Mouse (Mus musculus) heart, embryonic 12.5 days (tissue): Measurements from ENCODE around the gene Camkmt. TPM values are rescaled to one million over a fixed set of nuclear protein-coding genes. Genes with fewer than 3 reads are reported as not detected.

Experiments
- ATAC-seq: fragments of 200-750 bp; cut with Nextera tagmentation; 2 replicates; pipeline ENCODE4 v1.8.0; 2017; ENCODE audit warnings: moderate TSS enrichment, moderate library complexity; ENCODE audit not compliant: insufficient number of reproducible peaks, low FRiP score
- H3K27ac ChIP-seq: fragments of 300-500 bp; sonication (generic); 2 replicates; pipeline ENCODE4 v1.5.1; 2016; ENCODE audit warnings: mild to moderate bottlenecking, moderate library complexity; ENCODE audit not compliant: poor library complexity, severe bottlenecking
- H3K27me3 ChIP-seq: fragments of 300-500 bp; sonication (generic); replicated peaks from 2 replicates; pipeline ENCODE4 v1.6.1; 2016; ENCODE audit warnings: mild to moderate bottlenecking, moderate library complexity
- H3K36me3 ChIP-seq: fragments of 300-500 bp; sonication (generic); 2 replicates; pipeline ENCODE4 v1.6.1; 2016; ENCODE audit warnings: mild to moderate bottlenecking, moderate library complexity
- H3K4me1 ChIP-seq: fragments of 300-500 bp; sonication (generic); replicated peaks from 2 replicates; pipeline ENCODE4 v1.6.1; 2016; ENCODE audit warnings: mild to moderate bottlenecking
- H3K4me2 ChIP-seq: fragments of 300-500 bp; sonication (generic); 2 replicates; pipeline ENCODE4 v1.6.1; 2016; ENCODE audit warnings: mild to moderate bottlenecking, moderate library complexity
- H3K4me3 ChIP-seq: fragments of 300-500 bp; sonication (generic); 2 replicates; pipeline ENCODE4 v1.5.1; 2016; ENCODE audit warnings: mild to moderate bottlenecking
- H3K9ac ChIP-seq: fragments of 300-500 bp; sonication (generic); 2 replicates; pipeline ENCODE4 v1.6.1; 2016; ENCODE audit warnings: mild to moderate bottlenecking, moderate library complexity
- H3K9me3 ChIP-seq: fragments of 300-500 bp; sonication (generic); replicated peaks from 2 replicates; pipeline ENCODE4 v1.6.1; 2016; ENCODE audit warnings: mild to moderate bottlenecking, moderate library complexity
- WGBS: fragments of 180-500 bp; shearing (Covaris S2); methylation state at CpG from one replicate; pipeline ENCODE4 v1.1.7; 2016; 5-methylcytosine and 5-hydroxymethylcytosine counted together
- polyA plus RNA-seq: library from polyadenylated mRNA; unstranded; fragments of >200 nt; fragmentation: Nextera tagmentation; extraction: Ambion mirVana; gene quantifications from 2 replicates; pipeline ENCODE4 v1.2.1, GENCODE M21; 2016

Gene Camkmt
- polyA plus RNA-seq, 1 experiment from 2014 or later = 6.6 TPM

GRCm38 (mm10) chr17:85495012-85495754 is 404.8 kb downstream of the Camkmt start:
- peaks cover 18% of the 10 kb centered on the region for H3K27me3 ChIP-seq
- peaks cover 10% of the 10 kb centered on the region for H3K9me3 ChIP-seq
- H3K4me2 ChIP-seq = no peak overlapping the region
- H3K4me3 ChIP-seq = no peak overlapping the region
- WGBS = 82% methylated on average over 3 of the region's 3 CpGs
- H3K9ac ChIP-seq = no peak overlapping the region
- H3K4me1 ChIP-seq = no peaks in the 10 kb centered on the region
- no peak overlapping the region for H3K27ac ChIP-seq
- no peak for ATAC-seq
- no peaks in the 10 kb centered on the region for H3K36me3 ChIP-seq

DNA sequence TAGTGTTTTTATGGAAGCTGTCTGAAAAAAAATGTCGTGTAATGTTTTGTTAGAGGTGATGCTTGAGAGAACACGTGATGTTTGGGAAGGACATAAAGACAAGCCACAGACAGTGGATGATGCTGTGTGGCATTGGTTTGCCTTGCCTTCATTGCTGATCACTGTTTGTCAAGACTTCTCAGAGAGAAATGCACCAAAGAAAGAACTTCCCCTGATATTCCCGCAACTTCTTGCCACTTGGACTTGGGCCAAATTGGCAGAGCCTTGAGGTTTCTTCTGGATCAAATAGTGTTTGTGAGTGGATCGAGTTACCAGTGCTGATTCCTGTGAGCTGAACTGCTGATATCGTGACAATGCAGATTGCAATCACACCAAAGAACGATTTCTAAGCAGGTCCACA is 405.5 kb downstream of the Camkmt start:
- WGBS = 80% methylated on average over 6 of the region's 6 CpGs
- Histone ChIP-seq H3K4me1 (no peaks in the 10 kb centered on the region), H3K4me2 (no peak overlapping the region), H3K27ac (no peak overlapping the region), H3K36me3 (no peaks in the 10 kb centered on the region), H3K27me3 (peaks cover 13% of the 10 kb centered on the region), H3K9ac (no peak overlapping the region), H3K4me3 (no peak overlapping the region), H3K9me3 (peaks cover 10% of the 10 kb centered on the region)
- no peak for ATAC-seq

- no peaks in the 10 kb centered on the region for H3K4me1 ChIP-seq
- H3K27me3 ChIP-seq = 0 out of 2 replicates have a peak, but pooled peaks cover 3% of the 10 kb centered on the region
- no peak overlapping the region for H3K4me2 ChIP-seq
- no peak overlapping the region for H3K4me3 ChIP-seq
- no peak overlapping the region for H3K27ac ChIP-seq
- H3K36me3 ChIP-seq = no peaks in the 10 kb centered on the region
- no peak for ATAC-seq
- H3K9me3 ChIP-seq = peaks cover 4% of the 10 kb centered on the region; the same call in 1 of the 2 replicates
- H3K9ac ChIP-seq = no peak overlapping the region
Measured at GRCm38 (mm10) chr17:85504888-85505287, 414.5 kb downstream of the Camkmt start.

GRCm38 (mm10) chr17:85506206-85507088 is 416.1 kb downstream of the Camkmt start:
- Histone ChIP-seq H3K4me2 (no peak overlapping the region), H3K4me1 (no peaks in the 10 kb centered on the region), H3K4me3 (no peak overlapping the region), H3K27me3 (0 out of 2 replicates have a peak, but pooled peaks cover 3% of the 10 kb centered on the region), H3K9ac (no peak overlapping the region), H3K36me3 (no peaks in the 10 kb centered on the region), H3K9me3 (peaks cover 4% of the 10 kb centered on the region; the same call in 1 of the 2 replicates), H3K27ac (no peak overlapping the region)
- 77% methylated on average over 15 of the region's 15 CpGs for WGBS
- 0 out of 2 replicates have a peak, but pooled peaks have one; percentile 29 for ATAC-seq

- no peaks in the 10 kb centered on the region for H3K4me1 ChIP-seq
- H3K36me3 ChIP-seq = no peaks in the 10 kb centered on the region
- no peak overlapping the region for H3K27ac ChIP-seq
- 0 out of 2 replicates have a peak, but pooled peaks cover 3% of the 10 kb centered on the region for H3K27me3 ChIP-seq
- H3K4me3 ChIP-seq = no peak overlapping the region
- no peak overlapping the region for H3K9ac ChIP-seq
- ATAC-seq = no peak
- WGBS = 76% methylated on average over 4 of the region's 4 CpGs
- peaks cover 4% of the 10 kb centered on the region; the same call in 1 of the 2 replicates for H3K9me3 ChIP-seq
- no peak overlapping the region for H3K4me2 ChIP-seq
Measured at GRCm38 (mm10) chr17:85507089-85507460, 416.7 kb downstream of the Camkmt start.

Other genes starting within 250 kb of the Camkmt start
- 73.9 and 78.9 TPM in 2 replicates for gene Ppm1b, start 133.8 kb upstream of the Camkmt start, polyA plus RNA-seq
- gene Slc3a1, start 62.2 kb upstream of the Camkmt start, polyA plus RNA-seq = 0.10 TPM in 1 of 2 replicates, not detected in the other
- gene Prepl, start 311 bp upstream of the Camkmt start, polyA plus RNA-seq = 31.3 and 32.2 TPM in 2 replicates